Mouse (Mus musculus): ENCODE data around the gene Moxd1. TPM values are rescaled to one million over a fixed set of nuclear protein-coding genes. Genes with fewer than 3 reads are reported as not detected.

Moxd1 gene
- polyA plus RNA-seq (2015; fragmentation: Nextera tagmentation; extraction: Ambion mirVana) = 23.4 and 24.0 TPM in 2 replicates

DNA sequence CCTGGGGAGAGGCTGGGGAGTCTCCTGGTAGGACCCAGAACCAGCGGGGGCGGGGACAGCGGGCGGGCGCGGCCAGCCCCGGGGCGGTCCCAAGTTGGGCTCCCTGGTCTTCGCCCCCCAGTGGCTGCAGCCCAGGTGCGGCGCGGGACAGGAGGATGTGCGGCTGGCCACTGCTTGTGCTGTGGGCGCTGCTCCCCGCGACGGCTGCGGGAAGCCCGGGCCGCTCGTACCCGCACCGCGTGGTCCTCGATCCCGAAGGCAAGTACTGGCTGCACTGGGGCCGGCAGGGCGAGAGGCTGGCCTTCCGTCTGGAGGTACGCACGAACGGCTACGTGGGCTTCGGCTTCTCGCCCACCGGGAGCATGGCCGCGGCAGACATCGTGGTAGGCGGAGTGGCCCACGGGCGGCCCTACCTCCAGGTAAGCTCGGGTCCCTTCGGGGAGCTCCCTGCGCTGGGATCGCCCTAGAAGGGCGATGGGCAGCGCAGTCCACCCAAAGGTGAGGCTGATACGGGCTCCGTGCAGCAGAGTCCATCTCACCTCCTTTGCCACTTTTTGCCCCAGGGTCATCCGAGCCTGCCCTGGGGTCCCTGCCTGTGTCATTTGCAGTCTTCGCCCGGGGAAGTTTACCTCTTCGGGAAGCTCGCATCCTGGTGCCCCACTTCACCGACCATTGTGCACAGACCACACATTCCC lies at the start of gene Moxd1:
Gene Moxd1, plus strand, starts transcription at position 69 of the 695 bp plus-strand sequence.
- H3K4me3 ChIP-seq (ENCODE audit: low read length) = peak within 1 kb of the TSS; percentile 48
- H3K36me3 ChIP-seq (ENCODE audit: insufficient read depth, low read length) = no peaks in the 10 kb centered on the region
- under 1% methylated on average over 53 of the region's 56 CpGs for WGBS
- no peaks in the 10 kb centered on the region for H3K9me3 ChIP-seq (ENCODE audit: low read length)
- H3K4me1 ChIP-seq (ENCODE audit: insufficient read depth, low read length) = peaks cover 18% of the 10 kb centered on the region
- H3K4me2 ChIP-seq (replicated peaks; ENCODE audit: low read depth, low read length) = peak within 1 kb of the TSS; percentile 75
- H3K27ac ChIP-seq (ENCODE audit: low read length) = no peak within 1 kb of the TSS
- peak; percentile 94 for ATAC-seq (ENCODE audit: low FRiP score, low TSS enrichment)
- H3K27me3 ChIP-seq (ENCODE audit: insufficient read depth, low read length) = peaks cover 19% of the 10 kb centered on the region
- peak within 1 kb of the TSS; percentile 48 for H3K9ac ChIP-seq (replicated peaks; ENCODE audit: low read length)

DNA sequence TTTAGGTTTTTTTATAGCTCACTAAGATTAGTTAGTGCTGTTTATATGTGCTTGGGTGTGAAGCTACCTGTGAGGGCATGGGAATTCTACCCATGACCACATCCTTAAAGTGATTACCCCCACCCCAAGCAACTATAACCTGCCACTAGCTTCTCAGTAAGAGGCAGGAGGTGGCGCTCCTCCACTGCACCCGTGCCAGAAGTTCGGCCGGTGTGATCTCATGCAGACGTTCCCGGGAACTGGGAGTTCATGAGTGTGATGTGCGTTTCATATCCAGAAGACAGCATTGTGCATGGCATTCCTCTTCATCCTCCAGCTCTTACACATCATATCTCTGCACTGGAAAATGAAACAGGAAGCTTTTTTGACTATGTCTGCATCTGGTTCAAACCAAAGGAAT lies 32.9 kb upstream of the Moxd1 start:
- Histone ChIP-seq H3K27me3 (ENCODE audit: insufficient read depth, low read length) (no peaks in the 10 kb centered on the region), H3K27ac (ENCODE audit: low read length) (no peak overlapping the region), H3K9ac (replicated peaks; ENCODE audit: low read length) (no peak overlapping the region), H3K4me2 (replicated peaks; ENCODE audit: low read depth, low read length) (no peak overlapping the region), H3K4me3 (ENCODE audit: low read length) (no peak overlapping the region), H3K36me3 (ENCODE audit: insufficient read depth, low read length) (peaks cover 9% of the 10 kb centered on the region), H3K9me3 (ENCODE audit: low read length) (no peaks in the 10 kb centered on the region), H3K4me1 (ENCODE audit: insufficient read depth, low read length) (no peaks in the 10 kb centered on the region)
- no peak for ATAC-seq (ENCODE audit: low FRiP score, low TSS enrichment)
- WGBS = 52% methylated on average over 7 of the region's 7 CpGs

DNA sequence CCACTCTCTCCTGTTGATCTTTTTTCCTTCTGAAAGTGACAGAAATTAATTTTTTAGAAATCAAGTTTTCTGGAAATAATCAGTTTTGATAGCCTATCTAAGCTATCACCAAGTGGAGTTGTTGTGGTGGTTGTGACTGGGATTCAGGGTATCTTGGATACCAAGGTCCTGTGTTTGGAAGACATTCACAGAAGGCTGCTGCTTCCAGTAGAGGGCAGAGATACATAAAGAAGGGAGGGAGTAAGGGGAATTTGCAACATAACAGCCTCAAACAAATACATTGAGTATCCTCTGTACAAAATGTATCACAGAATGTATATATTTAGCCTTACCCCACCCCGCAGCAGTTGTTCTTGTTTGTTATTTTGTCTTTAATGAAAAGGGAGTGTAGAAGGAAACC lies 31.3 kb upstream of the Moxd1 start:
- no peaks in the 10 kb centered on the region for H3K4me1 ChIP-seq (ENCODE audit: insufficient read depth, low read length)
- ATAC-seq (ENCODE audit: low FRiP score, low TSS enrichment) = no peak
- H3K9ac ChIP-seq (replicated peaks; ENCODE audit: low read length) = no peak overlapping the region
- H3K4me3 ChIP-seq (ENCODE audit: low read length) = no peak overlapping the region
- H3K27ac ChIP-seq (ENCODE audit: low read length) = no peak overlapping the region
- H3K27me3 ChIP-seq (ENCODE audit: insufficient read depth, low read length) = no peaks in the 10 kb centered on the region
- WGBS = 54% methylated on average over 1 of the region's 1 CpGs
- peaks cover 5% of the 10 kb centered on the region for H3K36me3 ChIP-seq (ENCODE audit: insufficient read depth, low read length)
- H3K4me2 ChIP-seq (replicated peaks; ENCODE audit: low read depth, low read length) = no peak overlapping the region
- no peaks in the 10 kb centered on the region for H3K9me3 ChIP-seq (ENCODE audit: low read length)

DNA sequence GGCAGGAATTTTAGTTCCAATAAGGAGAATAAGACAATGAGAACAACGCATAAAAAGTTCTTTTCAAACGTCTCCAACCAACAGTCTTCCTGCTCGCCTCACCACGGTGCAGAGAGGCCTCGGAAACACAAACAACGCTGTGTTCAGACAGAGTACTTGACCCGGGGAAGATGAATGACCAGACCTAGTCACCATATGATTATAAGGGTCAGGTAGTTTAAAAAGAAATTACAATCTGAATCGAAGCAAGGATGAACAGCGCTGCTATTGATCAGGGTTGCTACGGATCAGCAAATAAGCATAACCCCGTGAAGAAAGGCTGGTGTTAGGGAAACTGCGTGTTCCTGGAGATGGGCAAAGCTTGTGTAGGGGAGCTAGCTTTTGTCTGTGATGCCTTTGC lies 24.0 kb upstream of the Moxd1 start:
- no peak overlapping the region for H3K9ac ChIP-seq (replicated peaks; ENCODE audit: low read length)
- 30% methylated on average over 12 of the region's 12 CpGs for WGBS
- H3K4me1 ChIP-seq (ENCODE audit: insufficient read depth, low read length) = no peaks in the 10 kb centered on the region
- H3K9me3 ChIP-seq (ENCODE audit: low read length) = no peaks in the 10 kb centered on the region
- H3K36me3 ChIP-seq (ENCODE audit: insufficient read depth, low read length) = no peaks in the 10 kb centered on the region
- H3K27me3 ChIP-seq (ENCODE audit: insufficient read depth, low read length) = no peaks in the 10 kb centered on the region
- H3K27ac ChIP-seq (ENCODE audit: low read length) = no peak overlapping the region
- ATAC-seq (ENCODE audit: low FRiP score, low TSS enrichment) = no peak
- H3K4me2 ChIP-seq (replicated peaks; ENCODE audit: low read depth, low read length) = no peak overlapping the region
- H3K4me3 ChIP-seq (ENCODE audit: low read length) = no peak overlapping the region

DNA sequence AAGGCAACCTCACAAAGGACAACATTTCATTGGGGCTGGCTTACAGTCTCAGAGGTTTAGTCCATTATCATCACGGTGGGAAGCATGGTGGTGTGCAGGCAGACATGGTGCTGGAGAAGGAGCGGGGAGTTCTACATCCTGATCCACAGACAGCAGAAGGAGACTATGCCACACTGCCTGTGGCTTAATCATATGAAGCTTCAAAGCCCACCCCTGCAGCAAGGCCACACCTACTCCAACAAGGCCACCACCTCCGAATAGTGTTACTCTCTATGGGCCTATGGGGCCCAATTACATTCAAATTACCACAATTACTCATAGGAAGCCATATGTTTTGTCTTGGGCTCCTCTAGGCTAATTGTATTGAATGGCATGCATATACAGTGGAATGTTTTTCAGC lies 23.2 kb upstream of the Moxd1 start:
- 82% methylated on average over 3 of the region's 3 CpGs for WGBS
- no peak for ATAC-seq (ENCODE audit: low FRiP score, low TSS enrichment)
- no peaks in the 10 kb centered on the region for H3K4me1 ChIP-seq (ENCODE audit: insufficient read depth, low read length)
- no peaks in the 10 kb centered on the region for H3K9me3 ChIP-seq (ENCODE audit: low read length)
- no peak overlapping the region for H3K27ac ChIP-seq (ENCODE audit: low read length)
- no peak overlapping the region for H3K4me3 ChIP-seq (ENCODE audit: low read length)
- no peaks in the 10 kb centered on the region for H3K36me3 ChIP-seq (ENCODE audit: insufficient read depth, low read length)
- no peaks in the 10 kb centered on the region for H3K27me3 ChIP-seq (ENCODE audit: insufficient read depth, low read length)
- no peak overlapping the region for H3K4me2 ChIP-seq (replicated peaks; ENCODE audit: low read depth, low read length)
- H3K9ac ChIP-seq (replicated peaks; ENCODE audit: low read length) = no peak overlapping the region

DNA sequence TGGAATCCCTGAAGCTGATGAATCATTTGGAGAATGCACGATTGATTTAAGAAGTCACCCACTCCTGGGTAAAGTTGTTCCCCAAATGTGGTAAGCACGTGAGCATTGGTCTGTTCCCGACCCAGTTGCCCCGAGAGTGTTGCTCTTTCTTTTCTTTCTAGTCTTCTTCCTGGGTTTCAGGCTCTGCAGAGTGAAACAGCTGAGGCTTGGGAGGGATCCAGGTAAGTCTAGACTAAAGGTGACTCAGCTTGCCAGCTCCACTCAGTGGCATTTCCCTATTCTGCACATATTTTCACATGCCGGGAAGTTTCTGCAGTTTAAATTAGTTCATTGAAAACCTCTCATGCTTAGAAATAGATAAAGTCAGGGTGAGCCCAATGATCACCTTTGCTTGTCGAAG lies 13.2 kb upstream of the Moxd1 start:
- H3K9me3 ChIP-seq (ENCODE audit: low read length) = no peaks in the 10 kb centered on the region
- 81% methylated on average over 6 of the region's 6 CpGs for WGBS
- H3K4me3 ChIP-seq (ENCODE audit: low read length) = no peak overlapping the region
- no peaks in the 10 kb centered on the region for H3K27me3 ChIP-seq (ENCODE audit: insufficient read depth, low read length)
- no peak overlapping the region for H3K4me2 ChIP-seq (replicated peaks; ENCODE audit: low read depth, low read length)
- no peak overlapping the region for H3K27ac ChIP-seq (ENCODE audit: low read length)
- no peaks in the 10 kb centered on the region for H3K4me1 ChIP-seq (ENCODE audit: insufficient read depth, low read length)
- no peak for ATAC-seq (ENCODE audit: low FRiP score, low TSS enrichment)
- no peaks in the 10 kb centered on the region for H3K36me3 ChIP-seq (ENCODE audit: insufficient read depth, low read length)
- no peak overlapping the region for H3K9ac ChIP-seq (replicated peaks; ENCODE audit: low read length)

DNA sequence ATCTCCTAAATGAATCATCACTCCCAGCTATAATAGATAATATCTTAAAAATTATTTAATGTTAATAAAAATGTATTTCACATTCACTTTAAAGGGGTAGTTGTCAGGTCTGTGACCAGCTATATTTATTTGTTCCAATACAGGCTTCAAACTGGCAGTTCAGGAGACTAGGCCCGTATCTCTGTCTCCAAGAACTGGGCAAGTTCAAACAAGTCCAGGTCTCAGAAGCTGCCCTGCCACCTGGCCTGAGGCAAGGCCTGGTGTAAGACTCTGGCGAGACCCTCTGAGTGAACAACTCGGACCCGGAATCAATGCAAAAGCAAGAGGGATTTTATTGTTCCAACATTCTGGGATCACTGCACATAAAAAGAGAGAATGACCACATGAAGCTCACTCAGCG lies 10.0 kb upstream of the Moxd1 start:
- no peak overlapping the region for H3K4me2 ChIP-seq (replicated peaks; ENCODE audit: low read depth, low read length)

DNA sequence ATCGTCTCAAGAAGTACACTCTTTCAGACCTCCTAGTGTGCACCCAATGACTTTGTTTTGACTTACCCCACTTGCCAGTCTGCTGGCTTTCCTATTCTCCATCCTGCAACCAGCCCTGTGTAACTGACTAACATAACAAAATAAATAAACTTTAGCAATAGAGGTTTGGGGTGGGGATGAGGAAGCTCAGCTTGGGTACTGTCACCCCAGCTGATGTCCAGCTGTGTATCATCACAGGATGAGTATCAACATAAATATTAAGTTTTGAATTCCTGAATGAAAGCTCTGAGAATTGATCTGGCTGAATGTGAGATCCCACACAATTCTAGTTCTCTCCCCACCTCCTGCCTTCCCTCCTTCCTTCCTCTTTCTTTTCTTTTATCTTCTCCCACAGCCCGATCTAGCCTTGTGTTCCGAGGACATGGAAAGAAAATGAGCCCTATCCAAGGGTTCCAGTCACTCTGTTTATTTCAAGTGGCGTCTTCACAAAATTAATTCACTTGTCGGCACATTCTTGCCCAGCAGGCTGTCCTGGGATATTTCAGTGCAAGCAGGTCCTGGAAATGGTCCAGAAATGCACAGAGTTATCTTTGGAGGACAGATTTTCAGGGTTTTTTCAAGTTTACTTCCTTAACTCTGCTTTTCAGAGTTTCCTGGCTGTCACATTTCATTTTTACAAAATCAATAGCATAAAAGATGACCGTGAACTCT lies 5.6 kb upstream of the Moxd1 start:
- no peaks in the 10 kb centered on the region for H3K36me3 ChIP-seq (ENCODE audit: insufficient read depth, low read length)
- H3K4me3 ChIP-seq (ENCODE audit: low read length) = no peak overlapping the region
- no peak overlapping the region for H3K9ac ChIP-seq (replicated peaks; ENCODE audit: low read length)
- no peak for ATAC-seq (ENCODE audit: low FRiP score, low TSS enrichment)
- no peak overlapping the region for H3K27ac ChIP-seq (ENCODE audit: low read length)
- H3K4me2 ChIP-seq (replicated peaks; ENCODE audit: low read depth, low read length) = no peak overlapping the region
- 56% methylated on average over 6 of the region's 6 CpGs for WGBS
- H3K4me1 ChIP-seq (ENCODE audit: insufficient read depth, low read length) = peaks cover 1% of the 10 kb centered on the region; the same call in 1 of the 2 replicates
- no peaks in the 10 kb centered on the region for H3K9me3 ChIP-seq (ENCODE audit: low read length)
- 0 out of 2 replicates have a peak, but pooled peaks cover 5% of the 10 kb centered on the region for H3K27me3 ChIP-seq (ENCODE audit: insufficient read depth, low read length)

More for the DNA sequence above, 10.0 kb upstream of the Moxd1 start:
- H3K4me1 ChIP-seq (ENCODE audit: insufficient read depth, low read length) = no peaks in the 10 kb centered on the region
- no peak overlapping the region for H3K4me3 ChIP-seq (ENCODE audit: low read length)
- H3K9ac ChIP-seq (replicated peaks; ENCODE audit: low read length) = no peak overlapping the region
- no peak overlapping the region for H3K27ac ChIP-seq (ENCODE audit: low read length)
- no peaks in the 10 kb centered on the region for H3K9me3 ChIP-seq (ENCODE audit: low read length)
- no peaks in the 10 kb centered on the region for H3K27me3 ChIP-seq (ENCODE audit: insufficient read depth, low read length)
- no peak for ATAC-seq (ENCODE audit: low FRiP score, low TSS enrichment)
- no peaks in the 10 kb centered on the region for H3K36me3 ChIP-seq (ENCODE audit: insufficient read depth, low read length)
- 84% methylated on average over 5 of the region's 5 CpGs for WGBS

DNA sequence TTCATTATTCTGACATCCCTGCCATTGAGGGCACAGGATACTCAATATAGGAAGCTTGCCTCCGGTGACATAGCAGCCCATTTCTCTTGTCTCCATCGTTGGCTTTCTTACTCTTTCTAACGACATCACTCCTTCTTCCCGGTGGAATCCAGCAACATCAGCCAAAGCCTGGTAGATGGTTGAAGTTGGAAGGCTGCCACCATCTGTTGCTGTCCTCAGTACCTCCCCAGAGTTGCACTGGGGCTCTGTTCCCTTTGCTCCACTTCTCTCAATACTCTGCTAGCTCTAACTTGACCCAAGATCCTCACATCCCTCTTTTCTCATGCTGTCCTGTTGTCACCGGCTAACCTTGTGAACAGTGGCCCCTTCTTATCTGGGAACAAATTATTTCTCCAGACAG lies 2.4 kb upstream of the Moxd1 start:
- no peaks in the 10 kb centered on the region for H3K9me3 ChIP-seq (ENCODE audit: low read length)
- H3K4me3 ChIP-seq (ENCODE audit: low read length) = no peak overlapping the region
- no peak overlapping the region for H3K9ac ChIP-seq (replicated peaks; ENCODE audit: low read length)
- WGBS = 84% methylated on average over 5 of the region's 5 CpGs
- no peaks in the 10 kb centered on the region for H3K36me3 ChIP-seq (ENCODE audit: insufficient read depth, low read length)
- H3K27me3 ChIP-seq (ENCODE audit: insufficient read depth, low read length) = peaks cover 19% of the 10 kb centered on the region
- no peak overlapping the region for H3K4me2 ChIP-seq (replicated peaks; ENCODE audit: low read depth, low read length)
- H3K4me1 ChIP-seq (ENCODE audit: insufficient read depth, low read length) = peaks cover 18% of the 10 kb centered on the region
- no peak for ATAC-seq (ENCODE audit: low FRiP score, low TSS enrichment)
- no peak overlapping the region for H3K27ac ChIP-seq (ENCODE audit: low read length)

DNA sequence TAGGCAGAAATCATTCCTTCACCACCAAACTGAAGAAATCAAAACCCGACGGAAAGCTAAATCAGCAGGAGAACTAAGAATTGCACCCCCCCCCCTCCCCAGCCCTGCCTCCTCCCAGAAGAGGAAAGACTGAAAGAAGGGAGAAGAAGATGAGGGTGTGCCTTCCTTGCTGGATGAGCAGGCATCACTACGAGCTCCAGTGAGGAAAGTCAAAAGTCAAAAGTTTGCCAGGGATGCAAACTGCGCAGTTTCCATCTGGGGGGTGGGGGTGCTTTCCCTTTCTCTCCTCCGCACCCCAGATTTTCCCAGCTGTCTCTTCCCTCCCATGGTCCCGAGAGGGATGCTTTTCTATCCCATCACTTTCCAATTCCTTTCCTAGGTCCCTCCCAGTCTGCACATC lies 406 bp upstream of the Moxd1 start:
- H3K4me2 ChIP-seq (replicated peaks; ENCODE audit: low read depth, low read length) = peak overlapping the region; percentile 75
- peak overlapping the region; percentile 48 for H3K4me3 ChIP-seq (ENCODE audit: low read length)
- H3K4me1 ChIP-seq (ENCODE audit: insufficient read depth, low read length) = peaks cover 18% of the 10 kb centered on the region
- no peak overlapping the region for H3K27ac ChIP-seq (ENCODE audit: low read length)
- ATAC-seq (ENCODE audit: low FRiP score, low TSS enrichment) = no peak
- WGBS = 16% methylated on average over 6 of the region's 6 CpGs
- H3K36me3 ChIP-seq (ENCODE audit: insufficient read depth, low read length) = no peaks in the 10 kb centered on the region
- peaks cover 19% of the 10 kb centered on the region for H3K27me3 ChIP-seq (ENCODE audit: insufficient read depth, low read length)
- H3K9me3 ChIP-seq (ENCODE audit: low read length) = no peaks in the 10 kb centered on the region
- no peak overlapping the region for H3K9ac ChIP-seq (replicated peaks; ENCODE audit: low read length)
